17 mouse cellular contexts compared by ENCODE assay signal in genomic region chr13:48153684-48154413, GRCm38 (mm10).
DNase-seq lines count a peak whose midpoint lies in the region; ATAC-seq lines count a peak whose summit lies in the region.
"Had no signal": no experiment of that assay in that cellular context is flagged by ENCODE, and none has a peak within 500 bp of the region (broad histone marks: within the 10 kb centered on the region; RNA-seq: fewer than 3 reads in every experiment).

No protein-coding gene starts in this region.

- H3K4me3 ChIP-seq in neural tube, embryonic 11.5 days (ENCODE audit: low read depth, low read length), result no peak overlapping the region
- no peak overlapping the region for H3K4me3 ChIP-seq in hindbrain, embryonic 13.5 days
- H3K4me3 ChIP-seq in midbrain, embryonic 15.5 days, result no peak overlapping the region
- H3K4me3 ChIP-seq: intestine, embryonic 15.5 days; limb, embryonic 15.5 days had no signal

- no peak overlapping the region for H3K9ac ChIP-seq in neural tube, embryonic 11.5 days (ENCODE audit: low read length)
- H3K9ac ChIP-seq in hindbrain, embryonic 13.5 days, result no peak overlapping the region
- H3K9ac ChIP-seq in midbrain, embryonic 15.5 days, result no peak overlapping the region
- H3K9ac ChIP-seq: intestine, embryonic 15.5 days; limb, embryonic 15.5 days; liver, postnatal 0 days had no signal

- H3K4me2 ChIP-seq in neural tube, embryonic 11.5 days (ENCODE audit: low read depth), result no peak overlapping the region
- H3K4me2 ChIP-seq in hindbrain, embryonic 13.5 days, result no peak overlapping the region
- no peak overlapping the region for H3K4me2 ChIP-seq in midbrain, embryonic 15.5 days
- H3K4me2 ChIP-seq: intestine, embryonic 15.5 days; limb, embryonic 15.5 days had no signal

- DNase-seq in neural tube, embryonic 11.5 days (ENCODE audit: low spot score), result peak; percentile 38
- no peak for DNase-seq in neural tube, embryonic 10.5 days (ENCODE audit: extremely low spot score, low spot score)
- DNase-seq in retina, postnatal 1 day, result peak; percentile 41
- DNase-seq in thymus, postnatal 14 days, result no peak
- DNase-seq in gastrocnemius, postnatal 36 days, result no peak
- no peak for DNase-seq in embryo, embryonic 10.5 days (ENCODE audit: low spot score)
- DNase-seq: adrenal gland, adult 2 months; heart, adult 18-20 months; liver, postnatal 0 days; lung, postnatal 36 days; right cerebral cortex, postnatal 4 days; thymus, adult 2 months had no signal

- intact Hi-C loops in gastrocnemius, postnatal 36 days (cut with DNase I), result no loop called here

- 44% methylated on average over 7 of the region's 7 CpGs for WGBS in neural tube, embryonic 11.5 days
- 29% methylated on average over 7 of the region's 7 CpGs for WGBS in hindbrain, embryonic 13.5 days
- 31% methylated on average over 7 of the region's 7 CpGs for WGBS in midbrain, embryonic 15.5 days

- no peaks in the 10 kb centered on the region for H3K9me3 ChIP-seq in neural tube, embryonic 11.5 days (ENCODE audit: control insufficient read depth, low read length)
- H3K9me3 ChIP-seq in hindbrain, embryonic 13.5 days, result no peaks in the 10 kb centered on the region
- H3K9me3 ChIP-seq in midbrain, embryonic 15.5 days, result no peaks in the 10 kb centered on the region
- H3K9me3 ChIP-seq: intestine, embryonic 15.5 days; limb, embryonic 15.5 days had no signal

- H3K27ac ChIP-seq in neural tube, embryonic 11.5 days (ENCODE audit: low read depth, low read length), result peak overlapping the region; percentile 68; the same call in 1 of the 2 replicates
- H3K27ac ChIP-seq in hindbrain, embryonic 13.5 days, result peak overlapping the region; percentile 75
- H3K27ac ChIP-seq in midbrain, embryonic 15.5 days, result peak overlapping the region; percentile 24; the same call in 1 of the 2 replicates
- H3K27ac ChIP-seq: intestine, embryonic 15.5 days; limb, embryonic 15.5 days had no signal

- H3K4me1 ChIP-seq in neural tube, embryonic 11.5 days (ENCODE audit: control insufficient read depth, insufficient read depth, low read length), result peaks cover 5% of the 10 kb centered on the region
- peaks cover 17% of the 10 kb centered on the region for H3K4me1 ChIP-seq in hindbrain, embryonic 13.5 days (replicated peaks)
- peaks cover 12% of the 10 kb centered on the region for H3K4me1 ChIP-seq in midbrain, embryonic 15.5 days
- H3K4me1 ChIP-seq: intestine, embryonic 15.5 days; limb, embryonic 15.5 days had no signal

- no peaks in the 10 kb centered on the region for H3K36me3 ChIP-seq in neural tube, embryonic 11.5 days (ENCODE audit: control insufficient read depth, insufficient read depth, low read length)
- H3K36me3 ChIP-seq in hindbrain, embryonic 13.5 days, result no peaks in the 10 kb centered on the region
- H3K36me3 ChIP-seq in midbrain, embryonic 15.5 days (replicated peaks), result no peaks in the 10 kb centered on the region
- H3K36me3 ChIP-seq: G1E; intestine, embryonic 15.5 days; limb, embryonic 15.5 days had no signal

- no peaks in the 10 kb centered on the region for H3K27me3 ChIP-seq in neural tube, embryonic 11.5 days (ENCODE audit: control insufficient read depth, insufficient read depth, low read length)
- H3K27me3 ChIP-seq in hindbrain, embryonic 13.5 days, result no peaks in the 10 kb centered on the region
- H3K27me3 ChIP-seq in midbrain, embryonic 15.5 days (replicated peaks), result no peaks in the 10 kb centered on the region
- H3K27me3 ChIP-seq: intestine, embryonic 15.5 days; limb, embryonic 15.5 days had no signal

- no peak for ATAC-seq in neural tube, embryonic 11.5 days (ENCODE audit: insufficient read depth, low FRiP score, low TSS enrichment)
- ATAC-seq in hindbrain, embryonic 13.5 days (ENCODE audit: low FRiP score), result no peak
- no peak for ATAC-seq in midbrain, embryonic 15.5 days (replicated peaks)
- ATAC-seq: intestine, embryonic 15.5 days; liver, postnatal 0 days had no signal

Comparison
In these comparisons a context has a peak if more than half of its experiments do, and no peak if none do; other contexts are left out.
1. DNase-seq: peak in neural tube, embryonic 11.5 days (single experiment) and retina, postnatal 1 day (single experiment); none in neural tube, embryonic 10.5 days (single experiment), thymus, postnatal 14 days (single experiment), gastrocnemius, postnatal 36 days (0 of 2) and embryo, embryonic 10.5 days (single experiment).
2. H3K27ac ChIP-seq: peak in every context shown above with its lines; median percentile 75 in hindbrain, embryonic 13.5 days; 68 in neural tube, embryonic 11.5 days; 24 in midbrain, embryonic 15.5 days.